Mouse (Mus musculus) spleen, embryonic (tissue): ENCODE results near the gene Smg9.

ENCODE experiments used
- CTCF ChIA-PET: fragments of 350-600 bp; sonication (Branson Sonifier 250); formaldehyde crosslinking; loops from one replicate; lab custom pipeline; 2022; lab: Charles Lee

Smg9 gene

GRCm38 (mm10) chr7:24376456-24376855, 23.0 kb upstream of the Smg9 start:
- CTCF ChIA-PET: no interaction called here

GRCm38 (mm10) chr7:24377091-24377865, 22.1 kb upstream of the Smg9 start:
- CTCF ChIA-PET: interaction anchor here (0.6 to 0.8 kb wide), 2 partner anchors 12 to 14 kb away, joined by 11 to 18 read pairs; no protein-coding TSS in a partner anchor

- CTCF ChIA-PET: interaction anchor here (0.6 to 0.7 kb wide), 3 partner anchors 15 to 143 kb away, joined by 5 to 8 read pairs (median 7); no protein-coding TSS in a partner anchor
Observed at GRCm38 (mm10) chr7:24378049-24378701, 21.2 kb upstream of the Smg9 start.

GRCm38 (mm10) chr7:24379934-24380333, 19.5 kb upstream of the Smg9 start:
- CTCF ChIA-PET: interaction anchor here (0.5 kb wide), 1 partner anchor 16 kb away, joined by 3 read pairs; no protein-coding TSS in a partner anchor

- CTCF ChIA-PET: interaction anchor here (0.5 kb wide), 1 partner anchor 17 kb away, joined by 3 read pairs; no protein-coding TSS in a partner anchor
Observed at GRCm38 (mm10) chr7:24380370-24380769, 19.0 kb upstream of the Smg9 start.

GRCm38 (mm10) chr7:24382730-24383372, 16.6 kb upstream of the Smg9 start:
- CTCF ChIA-PET: interaction anchor here (0.6 to 2.7 kb wide), 5 partner anchors 17 to 1421 kb away, joined by 3 to 14 read pairs (median 6); partner anchors contain the start of gene Smg9

GRCm38 (mm10) chr7:24384070-24384469, 15.3 kb upstream of the Smg9 start:
- CTCF ChIA-PET: interaction anchor here (1.1 to 2.7 kb wide), 4 partner anchors 11 to 20 kb away, joined by 3 to 14 read pairs (median 4); partner anchors contain the start of gene Smg9

- CTCF ChIA-PET: interaction anchor here (0.6 to 2.7 kb wide), 8 partner anchors 11 to 215 kb away, joined by 3 to 14 read pairs (median 5); no protein-coding TSS in a partner anchor
Observed at GRCm38 (mm10) chr7:24384827-24385226, 14.6 kb upstream of the Smg9 start.

- CTCF ChIA-PET: no interaction called here
Observed at GRCm38 (mm10) chr7:24387059-24387556, 12.3 kb upstream of the Smg9 start.

GRCm38 (mm10) chr7:24389516-24390187, 9.8 kb upstream of the Smg9 start:
- CTCF ChIA-PET: no interaction called here

- CTCF ChIA-PET: no interaction called here
Observed at GRCm38 (mm10) chr7:24390512-24390911, 8.9 kb upstream of the Smg9 start.

GRCm38 (mm10) chr7:24391077-24391476, 8.3 kb upstream of the Smg9 start:
- CTCF ChIA-PET: no interaction called here

- CTCF ChIA-PET: no interaction called here
Observed at GRCm38 (mm10) chr7:24391687-24392086, 7.7 kb upstream of the Smg9 start.

- CTCF ChIA-PET: no interaction called here
Observed at GRCm38 (mm10) chr7:24394054-24394453, 5.4 kb upstream of the Smg9 start.

GRCm38 (mm10) chr7:24394475-24395161, 4.8 kb upstream of the Smg9 start:
- CTCF ChIA-PET: no interaction called here

GRCm38 (mm10) chr7:24396832-24397231, 2.6 kb upstream of the Smg9 start:
- CTCF ChIA-PET: no interaction called here

- CTCF ChIA-PET: interaction anchor here (0.6 to 0.7 kb wide), 2 partner anchors 31 to 53 kb away, joined by 3 to 4 read pairs; no protein-coding TSS in a partner anchor
Observed at GRCm38 (mm10) chr7:24398364-24398913, 980 bp upstream of the Smg9 start.

GRCm38 (mm10) chr7:24400082-24400452, 648 bp downstream of the Smg9 start:
- CTCF ChIA-PET: interaction anchor here (0.6 to 0.8 kb wide), 2 partner anchors 17 to 74 kb away, joined by 3 read pairs; no protein-coding TSS in a partner anchor

- CTCF ChIA-PET: interaction anchor here (0.6 kb wide), 1 partner anchor 73 kb away, joined by 3 read pairs; no protein-coding TSS in a partner anchor
Observed at GRCm38 (mm10) chr7:24400489-24400888, 1.1 kb downstream of the Smg9 start.

GRCm38 (mm10) chr7:24402851-24403250, 3.4 kb downstream of the Smg9 start:
- CTCF ChIA-PET: interaction anchor here (0.6 to 1.2 kb wide), 2 partner anchors 37 to 39 kb away, joined by 3 read pairs; no protein-coding TSS in a partner anchor
